Mouse (Mus musculus): ENCODE results near the gene Camk2g. TPM values are rescaled to one million over a fixed set of nuclear protein-coding genes. Genes with fewer than 3 reads are reported as not detected.
A peak's percentile ranks its signal among the peaks of the same experiment; 100 is the strongest.

The Camk2g gene
- polyA plus RNA-seq, 1 experiment from 2014 or later, result 180 TPM

GRCm38 (mm10) chr14:20748388-20748787 is 45.5 kb downstream of the Camk2g start:
- Histone ChIP-seq H3K36me3 (ENCODE audit: control insufficient read depth, insufficient read depth, low read length) (peaks cover 6% of the 10 kb centered on the region; the same call in 1 of the 2 replicates), H3K27ac (ENCODE audit: low read length) (no peak overlapping the region), H3K27me3 (ENCODE audit: control insufficient read depth, insufficient read depth, low read depth, low read length) (no peaks in the 10 kb centered on the region), H3K9ac (ENCODE audit: low read depth, low read length) (no peak overlapping the region), H3K4me2 (ENCODE audit: low read length) (no peak overlapping the region), H3K9me3 (replicated peaks; ENCODE audit: control insufficient read depth, low read length, poor library complexity, severe bottlenecking) (no peaks in the 10 kb centered on the region), H3K4me3 (ENCODE audit: low read depth, low read length) (no peak overlapping the region), H3K4me1 (ENCODE audit: control insufficient read depth, insufficient read depth, low read length) (no peaks in the 10 kb centered on the region)
- no peak for ATAC-seq
- 77% methylated on average over 4 of the region's 4 CpGs for WGBS

- no peaks in the 10 kb centered on the region for H3K4me1 ChIP-seq (ENCODE audit: control insufficient read depth, insufficient read depth, low read length)
- ATAC-seq, result no peak
- H3K27me3 ChIP-seq (ENCODE audit: control insufficient read depth, insufficient read depth, low read depth, low read length), result no peaks in the 10 kb centered on the region
- H3K4me3 ChIP-seq (ENCODE audit: low read depth, low read length), result no peak overlapping the region
- no peak overlapping the region for H3K9ac ChIP-seq (ENCODE audit: low read depth, low read length)
- no peak overlapping the region for H3K4me2 ChIP-seq (ENCODE audit: low read length)
- 88% methylated on average over 3 of the region's 3 CpGs for WGBS
- peaks cover 10% of the 10 kb centered on the region; the same call in 1 of the 2 replicates for H3K36me3 ChIP-seq (ENCODE audit: control insufficient read depth, insufficient read depth, low read length)
- no peaks in the 10 kb centered on the region for H3K9me3 ChIP-seq (replicated peaks; ENCODE audit: control insufficient read depth, low read length, poor library complexity, severe bottlenecking)
- H3K27ac ChIP-seq (ENCODE audit: low read length), result no peak overlapping the region
Measured at GRCm38 (mm10) chr14:20746935-20747334, 47.0 kb downstream of the Camk2g start.

DNA sequence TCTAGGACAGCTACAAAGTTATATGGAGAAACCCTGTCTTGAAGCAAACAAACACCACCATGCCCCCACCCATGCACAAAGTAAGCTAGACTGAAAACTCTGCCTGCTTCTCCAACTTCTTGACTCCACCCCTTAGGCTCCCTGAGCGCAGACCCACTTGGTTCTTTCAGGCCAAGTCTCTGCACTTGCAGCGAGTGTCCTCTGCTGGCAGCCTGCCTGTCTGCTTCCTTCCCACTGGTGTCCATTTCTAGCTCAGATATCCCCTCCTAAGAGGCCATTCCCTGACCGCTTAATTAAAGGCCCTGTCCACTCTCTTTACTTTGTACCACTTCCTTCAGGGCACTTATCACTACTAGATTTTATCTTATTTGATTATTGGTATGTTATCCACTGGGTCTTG is 50.3 kb downstream of the Camk2g start:
- no peak overlapping the region for H3K27ac ChIP-seq (ENCODE audit: low read length)
- H3K27me3 ChIP-seq (ENCODE audit: control insufficient read depth, insufficient read depth, low read depth, low read length), result no peaks in the 10 kb centered on the region
- no peak overlapping the region for H3K4me3 ChIP-seq (ENCODE audit: low read depth, low read length)
- 90% methylated on average over 3 of the region's 3 CpGs for WGBS
- H3K9me3 ChIP-seq (replicated peaks; ENCODE audit: control insufficient read depth, low read length, poor library complexity, severe bottlenecking), result no peaks in the 10 kb centered on the region
- no peak for ATAC-seq
- H3K36me3 ChIP-seq (ENCODE audit: control insufficient read depth, insufficient read depth, low read length), result peaks cover 20% of the 10 kb centered on the region
- H3K9ac ChIP-seq (ENCODE audit: low read depth, low read length), result no peak overlapping the region
- H3K4me1 ChIP-seq (ENCODE audit: control insufficient read depth, insufficient read depth, low read length), result no peaks in the 10 kb centered on the region
- H3K4me2 ChIP-seq (ENCODE audit: low read length), result no peak overlapping the region

DNA sequence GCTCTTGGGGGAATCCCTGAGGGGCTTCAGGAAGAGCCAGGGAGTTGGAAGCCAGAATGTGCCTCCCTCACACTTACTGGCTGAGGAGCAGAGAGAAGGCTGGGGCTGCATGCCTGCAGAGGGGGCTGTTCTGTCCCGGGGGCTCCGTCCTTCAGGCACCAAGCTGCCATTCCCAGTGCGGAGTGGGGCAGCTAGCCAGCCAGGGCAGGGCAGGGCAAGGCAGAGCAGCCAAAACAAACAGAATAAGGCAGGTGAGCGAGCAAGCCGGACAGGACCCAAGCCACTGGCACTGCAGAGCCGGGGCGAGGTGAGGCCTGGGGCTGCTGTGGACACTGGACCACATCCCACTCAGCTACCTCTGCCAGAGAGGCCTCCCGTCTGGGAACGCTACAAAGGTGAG is 52.6 kb downstream of the Camk2g start:
- ATAC-seq, result no peak
- H3K27ac ChIP-seq (ENCODE audit: low read length), result no peak overlapping the region
- H3K4me3 ChIP-seq (ENCODE audit: low read depth, low read length), result no peak overlapping the region

DNA sequence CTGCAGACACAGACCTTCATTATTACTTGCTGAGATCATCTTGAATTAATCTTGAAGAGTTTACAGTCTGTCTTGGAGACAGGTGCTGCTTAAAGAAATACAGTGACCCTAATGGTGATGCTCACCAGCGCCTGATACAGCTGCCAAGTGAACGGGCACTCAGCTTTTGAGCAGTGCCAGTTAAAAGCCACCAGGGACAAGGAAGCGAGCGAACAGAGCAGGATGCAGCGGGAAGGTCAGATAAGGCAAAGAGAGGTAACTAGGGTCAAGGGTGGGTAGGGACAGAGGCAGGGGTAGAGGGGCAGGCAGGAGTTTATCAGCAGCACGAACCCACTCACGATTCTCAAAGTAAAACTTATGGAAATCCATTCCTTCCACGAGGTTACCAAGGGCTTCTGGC is 55.4 kb downstream of the Camk2g start:
- Histone ChIP-seq H3K4me3 (ENCODE audit: low read depth, low read length) (no peak overlapping the region), H3K27me3 (ENCODE audit: control insufficient read depth, insufficient read depth, low read depth, low read length) (no peaks in the 10 kb centered on the region), H3K4me1 (ENCODE audit: control insufficient read depth, insufficient read depth, low read length) (peaks cover 4% of the 10 kb centered on the region), H3K9ac (ENCODE audit: low read depth, low read length) (no peak overlapping the region), H3K9me3 (replicated peaks; ENCODE audit: control insufficient read depth, low read length, poor library complexity, severe bottlenecking) (no peaks in the 10 kb centered on the region), H3K27ac (ENCODE audit: low read length) (no peak overlapping the region), H3K4me2 (ENCODE audit: low read length) (no peak overlapping the region), H3K36me3 (ENCODE audit: control insufficient read depth, insufficient read depth, low read length) (peaks cover 28% of the 10 kb centered on the region)
- no peak for ATAC-seq
- 93% methylated on average over 8 of the region's 8 CpGs for WGBS

More for the DNA sequence above, 52.6 kb downstream of the Camk2g start:
- peaks cover 30% of the 10 kb centered on the region for H3K36me3 ChIP-seq (ENCODE audit: control insufficient read depth, insufficient read depth, low read length)
- no peak overlapping the region for H3K4me2 ChIP-seq (ENCODE audit: low read length)
- WGBS, result 93% methylated on average over 9 of the region's 9 CpGs
- no peaks in the 10 kb centered on the region for H3K27me3 ChIP-seq (ENCODE audit: control insufficient read depth, insufficient read depth, low read depth, low read length)
- no peaks in the 10 kb centered on the region for H3K4me1 ChIP-seq (ENCODE audit: control insufficient read depth, insufficient read depth, low read length)
- no peaks in the 10 kb centered on the region for H3K9me3 ChIP-seq (replicated peaks; ENCODE audit: control insufficient read depth, low read length, poor library complexity, severe bottlenecking)
- H3K9ac ChIP-seq (ENCODE audit: low read depth, low read length), result no peak overlapping the region

- H3K27ac ChIP-seq (ENCODE audit: low read length), result no peak overlapping the region
- peaks cover 9% of the 10 kb centered on the region for H3K4me1 ChIP-seq (ENCODE audit: control insufficient read depth, insufficient read depth, low read length)
- no peak for ATAC-seq
- H3K27me3 ChIP-seq (ENCODE audit: control insufficient read depth, insufficient read depth, low read depth, low read length), result no peaks in the 10 kb centered on the region
- peaks cover 27% of the 10 kb centered on the region for H3K36me3 ChIP-seq (ENCODE audit: control insufficient read depth, insufficient read depth, low read length)
- H3K4me2 ChIP-seq (ENCODE audit: low read length), result no peak overlapping the region
- H3K4me3 ChIP-seq (ENCODE audit: low read depth, low read length), result no peak overlapping the region
- WGBS, result 46% methylated on average over 14 of the region's 14 CpGs
- no peak overlapping the region for H3K9ac ChIP-seq (ENCODE audit: low read depth, low read length)
- H3K9me3 ChIP-seq (replicated peaks; ENCODE audit: control insufficient read depth, low read length, poor library complexity, severe bottlenecking), result no peaks in the 10 kb centered on the region
Measured at GRCm38 (mm10) chr14:20737306-20737705, 56.6 kb downstream of the Camk2g start.

DNA sequence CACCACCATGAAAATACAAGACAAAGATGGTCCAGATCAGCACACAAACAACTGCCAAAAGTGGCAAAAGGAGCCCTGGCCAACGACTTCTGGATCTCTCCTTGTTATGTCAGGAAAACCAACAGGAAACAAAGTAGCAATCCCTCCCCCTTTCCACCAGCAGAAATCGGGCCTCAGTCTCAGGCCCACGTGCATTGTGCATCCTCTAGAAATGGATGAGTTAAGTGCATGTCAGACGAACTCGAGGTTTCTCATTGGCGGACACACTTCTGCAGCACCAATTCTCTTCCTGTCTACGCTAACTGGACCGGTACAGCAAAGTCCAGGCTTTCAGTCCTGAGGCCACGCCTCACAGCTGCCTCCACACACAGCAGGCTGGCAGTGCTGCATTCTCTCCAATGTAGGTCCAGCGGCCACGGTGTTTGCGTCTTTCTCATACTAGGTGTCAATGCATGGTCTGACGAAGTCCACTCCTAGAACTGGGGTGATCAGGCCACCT is 57.9 kb downstream of the Camk2g start:
- H3K9me3 ChIP-seq (replicated peaks; ENCODE audit: control insufficient read depth, low read length, poor library complexity, severe bottlenecking), result no peaks in the 10 kb centered on the region
- H3K4me2 ChIP-seq (ENCODE audit: low read length), result no peak overlapping the region
- H3K27ac ChIP-seq (ENCODE audit: low read length), result no peak overlapping the region
- H3K27me3 ChIP-seq (ENCODE audit: control insufficient read depth, insufficient read depth, low read depth, low read length), result no peaks in the 10 kb centered on the region
- H3K4me3 ChIP-seq (ENCODE audit: low read depth, low read length), result no peak overlapping the region
- no peak overlapping the region for H3K9ac ChIP-seq (ENCODE audit: low read depth, low read length)
- peaks cover 9% of the 10 kb centered on the region for H3K4me1 ChIP-seq (ENCODE audit: control insufficient read depth, insufficient read depth, low read length)
- H3K36me3 ChIP-seq (ENCODE audit: control insufficient read depth, insufficient read depth, low read length), result peaks cover 15% of the 10 kb centered on the region
- 88% methylated on average over 13 of the region's 13 CpGs for WGBS
- ATAC-seq, result no peak

- no peak overlapping the region for H3K4me3 ChIP-seq (ENCODE audit: low read depth, low read length)
- peaks cover 16% of the 10 kb centered on the region for H3K36me3 ChIP-seq (ENCODE audit: control insufficient read depth, insufficient read depth, low read length)
- 66% methylated on average over 2 of the region's 2 CpGs for WGBS
- H3K27me3 ChIP-seq (ENCODE audit: control insufficient read depth, insufficient read depth, low read depth, low read length), result no peaks in the 10 kb centered on the region
- 0 out of 2 replicates have a peak overlapping the region, but pooled peaks have one; percentile 35 for H3K27ac ChIP-seq (ENCODE audit: low read length)
- peaks cover 9% of the 10 kb centered on the region for H3K4me1 ChIP-seq (ENCODE audit: control insufficient read depth, insufficient read depth, low read length)
- no peak overlapping the region for H3K4me2 ChIP-seq (ENCODE audit: low read length)
- H3K9me3 ChIP-seq (replicated peaks; ENCODE audit: control insufficient read depth, low read length, poor library complexity, severe bottlenecking), result no peaks in the 10 kb centered on the region
- no peak overlapping the region for H3K9ac ChIP-seq (ENCODE audit: low read depth, low read length)
- ATAC-seq, result no peak
Measured at GRCm38 (mm10) chr14:20735052-20735451, 58.8 kb downstream of the Camk2g start.

DNA sequence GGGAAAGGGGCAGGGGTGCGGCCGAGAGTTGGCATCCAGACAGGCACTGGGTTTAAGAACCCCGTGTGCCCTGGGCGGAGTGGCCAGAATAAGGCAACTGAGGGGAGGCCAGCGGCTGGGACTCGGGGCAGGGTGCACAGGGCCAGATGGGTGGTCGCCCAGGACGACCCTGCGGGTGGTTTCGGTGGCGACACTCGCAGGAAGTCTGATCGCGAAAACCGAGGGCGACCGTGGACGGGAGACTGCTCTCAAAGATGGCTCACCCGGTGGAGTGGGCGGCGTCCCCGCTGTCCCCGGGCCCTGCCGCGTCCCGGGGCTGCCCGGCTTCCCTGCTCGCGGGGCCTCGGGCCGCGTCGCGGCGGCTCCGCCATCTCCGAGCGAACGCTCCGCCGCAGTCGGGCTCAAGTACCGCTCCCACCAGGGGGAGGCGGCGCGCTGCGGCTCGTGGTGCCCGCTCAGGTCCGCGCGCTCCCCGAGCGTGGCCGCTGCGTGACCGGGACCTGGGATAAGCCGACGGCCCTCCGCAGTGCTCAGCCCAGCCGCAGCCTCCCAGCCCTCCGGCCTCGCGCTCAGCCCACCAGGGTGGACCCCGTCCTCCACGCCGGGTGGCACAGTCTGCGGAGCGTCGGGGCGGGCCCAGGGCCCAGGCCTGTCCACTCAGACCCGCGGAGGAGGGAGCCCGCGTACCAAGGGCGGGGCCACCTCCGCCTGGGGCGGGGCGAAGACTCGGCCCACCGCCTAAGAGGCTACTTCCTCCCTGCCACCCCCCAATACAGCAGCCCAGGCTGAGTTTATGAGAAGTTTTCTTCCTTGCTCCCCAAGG is 59.7 kb downstream of the Camk2g start, which contains the start of gene Ndst2:
Gene Ndst2, minus strand, starts transcription at position 611 of the 823 bp plus-strand sequence.
- no peaks in the 10 kb centered on the region for H3K27me3 ChIP-seq (ENCODE audit: control insufficient read depth, insufficient read depth, low read depth, low read length)
- H3K4me2 ChIP-seq (ENCODE audit: low read length), result peak within 1 kb of the TSS; percentile 74
- peak; percentile 98 for ATAC-seq
- peaks cover 23% of the 10 kb centered on the region for H3K36me3 ChIP-seq (ENCODE audit: control insufficient read depth, insufficient read depth, low read length)
- H3K9ac ChIP-seq (ENCODE audit: low read depth, low read length), result peak within 1 kb of the TSS; percentile 79
- H3K27ac ChIP-seq (ENCODE audit: low read length), result peak within 1 kb of the TSS; percentile 74
- peaks cover 9% of the 10 kb centered on the region for H3K4me1 ChIP-seq (ENCODE audit: control insufficient read depth, insufficient read depth, low read length)
- no peaks in the 10 kb centered on the region for H3K9me3 ChIP-seq (replicated peaks; ENCODE audit: control insufficient read depth, low read length, poor library complexity, severe bottlenecking)
- H3K4me3 ChIP-seq (ENCODE audit: low read depth, low read length), result peak within 1 kb of the TSS; percentile 60
- WGBS, result under 1% methylated on average over 78 of the region's 81 CpGs

Measured in midbrain, embryonic 16.5 days (tissue).